Mouse (Mus musculus) liver, embryonic 16.5 days (tissue): ENCODE data around the gene Cars. TPM values are rescaled to one million over a fixed set of nuclear protein-coding genes. Genes with fewer than 3 reads are reported as not detected.
"Not testable (repeated sequence)": the region's sequence is repeated elsewhere in the genome, so short reads cannot be mapped to it uniquely, and the experiment has no call there.

Experiments used
- ATAC-seq: fragments of 200-750 bp; cut with Nextera tagmentation; 2 replicates; pipeline ENCODE4 v1.8.0; 2017; ENCODE audit warnings: low read depth, mild to moderate bottlenecking, moderate number of reproducible peaks, moderate library complexity
- H3K27ac ChIP-seq: fragments of 300-500 bp; sonication (generic); 2 replicates; pipeline ENCODE4 v1.5.1; 2014; ENCODE audit warnings: mild to moderate bottlenecking, low read length
- H3K27me3 ChIP-seq: fragments of 300-500 bp; sonication (generic); 2 replicates; pipeline ENCODE4 v1.6.1; 2014; ENCODE audit warnings: low read depth, low read length, mixed read lengths; ENCODE audit not compliant: control insufficient read depth, insufficient read depth
- H3K36me3 ChIP-seq: fragments of 300-500 bp; sonication (generic); 2 replicates; pipeline ENCODE4 v1.6.1; 2014; ENCODE audit warnings: mild to moderate bottlenecking; ENCODE audit not compliant: control insufficient read depth, insufficient read depth
- H3K4me1 ChIP-seq: fragments of 300-500 bp; sonication (generic); 2 replicates; pipeline ENCODE4 v1.6.1; 2014; ENCODE audit warnings: low read depth, low read length, mixed read lengths; ENCODE audit not compliant: control insufficient read depth
- H3K4me2 ChIP-seq: fragments of 300-500 bp; sonication (generic); 2 replicates; pipeline ENCODE4 v1.6.1; 2014; ENCODE audit warnings: low read depth, low read length, mixed read lengths
- H3K4me3 ChIP-seq: fragments of 300-500 bp; sonication (generic); 2 replicates; pipeline ENCODE4 v1.5.1; 2014; ENCODE audit warnings: low read depth, mild to moderate bottlenecking, low read length
- H3K9ac ChIP-seq: fragments of 300-500 bp; sonication (generic); 2 replicates; pipeline ENCODE4 v1.6.1; 2014; ENCODE audit warnings: low read depth, low read length
- H3K9me3 ChIP-seq: fragments of 300-500 bp; sonication (generic); replicated peaks from 2 replicates; pipeline ENCODE4 v1.6.1; 2016; ENCODE audit warnings: low read length; ENCODE audit not compliant: control insufficient read depth
- WGBS: fragments of 180-500 bp; shearing (Covaris S2); extraction: QIAGEN DNeasy Blood & Tissue Kit; methylation state at CpG from one replicate; pipeline ENCODE4 v1.1.7; 2014; ENCODE audit not compliant: insufficient replicate concordance; 5-methylcytosine and 5-hydroxymethylcytosine counted together
- polyA plus RNA-seq: library from polyadenylated mRNA; unstranded; fragments of >200 nt; fragmentation: Nextera tagmentation; extraction: Ambion mirVana; gene quantifications from 2 replicates; pipeline ENCODE4 v1.2.1, GENCODE M21; 2015

Gene Cars
- 62.0 and 64.3 TPM in 2 replicates for polyA plus RNA-seq

GRCm38 (mm10) chr7:143599428-143600230 is at the start of gene Cars:
Cars (minus strand) TSS chr7:143600090.
- Histone ChIP-seq H3K9ac (peak within 1 kb of the TSS; percentile 99), H3K36me3 (peaks cover 10% of the 10 kb centered on the region), H3K4me3 (peak within 1 kb of the TSS; percentile 99), H3K27me3 (no peaks in the 10 kb centered on the region), H3K9me3 (no peaks in the 10 kb centered on the region), H3K27ac (peak within 1 kb of the TSS; percentile 83), H3K4me1 (peaks cover 22% of the 10 kb centered on the region), H3K4me2 (peak within 1 kb of the TSS; percentile 88)
- peak; percentile 98 for ATAC-seq
- 2% methylated on average over 35 of the region's 35 CpGs for WGBS

- Histone ChIP-seq H3K4me1 (no peaks in the 10 kb centered on the region), H3K9me3 (no peaks in the 10 kb centered on the region), H3K36me3 (no peaks in the 10 kb centered on the region), H3K4me2 (peak within 1 kb of the TSS; percentile 82), H3K27ac (no peak within 1 kb of the TSS), H3K9ac (no peak within 1 kb of the TSS), H3K4me3 (peak within 1 kb of the TSS; percentile 55), H3K27me3 (no peaks in the 10 kb centered on the region)
- WGBS: 3% methylated on average over 39 of the region's 39 CpGs
- peak; percentile 78 for ATAC-seq
Observed at GRCm38 (mm10) chr7:143649034-143649768, 49.3 kb upstream of the Cars start, which contains the start of gene Tnfrsf22. Tnfrsf22 (minus strand) TSS chr7:143649661.

- H3K4me3 ChIP-seq, H3K4me2 ChIP-seq, H3K4me1 ChIP-seq, H3K9me3 ChIP-seq, H3K9ac ChIP-seq, H3K27me3 ChIP-seq, H3K27ac ChIP-seq, H3K36me3 ChIP-seq, ATAC-seq: not testable (repeated sequence)
- 40% methylated on average over 2 of the region's 2 CpGs for WGBS
Observed at GRCm38 (mm10) chr7:143643949-143644348, 44.1 kb upstream of the Cars start.

GRCm38 (mm10) chr7:143636674-143637073 is 36.8 kb upstream of the Cars start:
- Histone ChIP-seq H3K4me3 (no peak overlapping the region), H3K9me3 (no peaks in the 10 kb centered on the region), H3K4me2 (no peak overlapping the region), H3K27ac (no peak overlapping the region), H3K27me3 (no peaks in the 10 kb centered on the region), H3K9ac (no peak overlapping the region), H3K36me3 (no peaks in the 10 kb centered on the region), H3K4me1 (no peaks in the 10 kb centered on the region)
- ATAC-seq: no peak
- 92% methylated on average over 1 of the region's 1 CpGs for WGBS

GRCm38 (mm10) chr7:143631503-143631902 is 31.6 kb upstream of the Cars start:
- no peak for ATAC-seq

GRCm38 (mm10) chr7:143629501-143629900 is 29.6 kb upstream of the Cars start:
- H3K4me1 ChIP-seq: no peaks in the 10 kb centered on the region; the same call in 1 of the 2 replicates
- WGBS: 35% methylated on average over 1 of the region's 1 CpGs
- H3K27me3 ChIP-seq: no peaks in the 10 kb centered on the region
- H3K9ac ChIP-seq: no peak overlapping the region
- ATAC-seq: no peak
- no peaks in the 10 kb centered on the region for H3K9me3 ChIP-seq
- H3K4me2 ChIP-seq: no peak overlapping the region
- no peaks in the 10 kb centered on the region for H3K36me3 ChIP-seq
- H3K4me3 ChIP-seq: no peak overlapping the region
- no peak overlapping the region for H3K27ac ChIP-seq

More at GRCm38 (mm10) chr7:143631503-143631902, 31.6 kb upstream of the Cars start:
- no peaks in the 10 kb centered on the region; the same call in 1 of the 2 replicates for H3K4me1 ChIP-seq
- no peaks in the 10 kb centered on the region for H3K36me3 ChIP-seq
- no peak overlapping the region for H3K4me2 ChIP-seq
- no peaks in the 10 kb centered on the region for H3K9me3 ChIP-seq
- WGBS: 56% methylated on average over 2 of the region's 2 CpGs
- no peak overlapping the region for H3K4me3 ChIP-seq
- H3K27ac ChIP-seq: no peak overlapping the region
- no peaks in the 10 kb centered on the region for H3K27me3 ChIP-seq
- H3K9ac ChIP-seq: no peak overlapping the region

- Histone ChIP-seq H3K27me3 (no peaks in the 10 kb centered on the region), H3K4me2 (peak within 1 kb of the TSS; percentile 37), H3K4me3 (no peak within 1 kb of the TSS), H3K36me3 (no peaks in the 10 kb centered on the region), H3K4me1 (no peaks in the 10 kb centered on the region; the same call in 1 of the 2 replicates), H3K9me3 (no peaks in the 10 kb centered on the region), H3K27ac (peak within 1 kb of the TSS; percentile 78), H3K9ac (no peak within 1 kb of the TSS)
- WGBS: 58% methylated on average over 1 of the region's 1 CpGs
- ATAC-seq: no peak
Observed at GRCm38 (mm10) chr7:143628540-143628939, 28.6 kb upstream of the Cars start, which contains the start of gene Tnfrsf26. Tnfrsf26 (minus strand) TSS chr7:143628722.

- no peak overlapping the region for H3K9ac ChIP-seq
- no peaks in the 10 kb centered on the region for H3K9me3 ChIP-seq
- H3K4me3 ChIP-seq: no peak overlapping the region
- peak overlapping the region; percentile 37 for H3K4me2 ChIP-seq
- no peaks in the 10 kb centered on the region for H3K27me3 ChIP-seq
- H3K4me1 ChIP-seq: no peaks in the 10 kb centered on the region; the same call in 1 of the 2 replicates
- ATAC-seq: no peak
- peak overlapping the region; percentile 78 for H3K27ac ChIP-seq
- WGBS: 19% methylated on average over 10 of the region's 10 CpGs
- H3K36me3 ChIP-seq: no peaks in the 10 kb centered on the region
Observed at GRCm38 (mm10) chr7:143627555-143628286, 27.8 kb upstream of the Cars start.
